Mouse (Mus musculus) stomach, postnatal 0 days (tissue): ENCODE results near the gene Pde4dip.

ENCODE experiments used
- CTCF ChIP-seq: IDR thresholded peaks from 2 replicates; pipeline ENCODE4 v1.5.1; 2016; ENCODE audit warnings: antibody characterized with exemption, low read depth, mild to moderate bottlenecking, moderate library complexity
- EP300 ChIP-seq: optimal IDR thresholded peaks from 2 replicates; pipeline ENCODE3; 2016; ENCODE audit warnings: antibody characterized with exemption

DNA sequence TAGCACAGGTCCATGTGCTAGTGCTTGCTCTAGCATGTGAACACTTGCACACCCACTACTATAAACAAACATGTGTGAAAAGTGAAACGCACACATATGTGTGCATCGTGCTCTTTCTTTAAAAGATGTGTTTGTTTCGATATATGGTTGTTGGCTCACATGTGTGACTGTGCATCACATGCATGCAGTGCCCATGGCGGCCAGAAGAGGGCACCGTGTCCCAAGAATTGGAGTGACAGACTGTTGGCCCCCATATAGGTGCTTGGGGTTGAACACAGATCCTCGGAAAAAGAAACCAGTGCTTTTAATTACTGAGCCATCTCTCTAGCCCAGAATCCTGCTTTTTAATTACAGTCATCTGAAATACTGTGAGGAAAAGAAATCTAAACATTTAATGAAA is 6.2 kb upstream of the Pde4dip start:
- TF ChIP-seq CTCF, result peak; percentile 67
- no peak for TF ChIP-seq EP300
